Mouse (Mus musculus) heart, embryonic 16.5 days (tissue): ENCODE measurements at regions not wholly inside any gene's neighbourhood (a gene's known extent, or its start where the extent isn't known, plus 50 kb on each side); places are given as distances from the start of the nearest gene placed in this dataset.

Experiments used
- ATAC-seq: fragments of 200-750 bp; cut with Nextera tagmentation; replicated peaks from 2 replicates; pipeline ENCODE4 v1.8.0; 2017; ENCODE audit warnings: moderate number of reproducible peaks; ENCODE audit not compliant: insufficient read depth, low FRiP score; ENCODE audit errors: extremely low read depth
- H3K27ac ChIP-seq: fragments of 300-500 bp; sonication (generic); 2 replicates; pipeline ENCODE4 v1.5.1; 2014; ENCODE audit warnings: mild to moderate bottlenecking, low read length, control low read depth, moderate library complexity
- H3K27me3 ChIP-seq: fragments of 300-500 bp; sonication (generic); 2 replicates; pipeline ENCODE4 v1.6.1; 2014; ENCODE audit warnings: low read length, mixed read lengths; ENCODE audit not compliant: control insufficient read depth, insufficient read depth
- H3K36me3 ChIP-seq: fragments of 300-500 bp; sonication (generic); 2 replicates; pipeline ENCODE4 v1.6.1; 2014; ENCODE audit not compliant: control insufficient read depth, insufficient read depth
- H3K4me1 ChIP-seq: fragments of 300-500 bp; sonication (generic); 2 replicates; pipeline ENCODE4 v1.6.1; 2014; ENCODE audit warnings: low read length, mixed read lengths; ENCODE audit not compliant: control insufficient read depth, insufficient read depth
- H3K4me2 ChIP-seq: fragments of 300-500 bp; sonication (generic); 2 replicates; pipeline ENCODE4 v1.6.1; 2014; ENCODE audit warnings: low read depth, mild to moderate bottlenecking, control low read depth, low read length
- H3K4me3 ChIP-seq: fragments of 300-500 bp; sonication (generic); 2 replicates; pipeline ENCODE4 v1.5.1; 2014; ENCODE audit warnings: mild to moderate bottlenecking, control low read depth, low read length
- H3K9ac ChIP-seq: fragments of 300-500 bp; sonication (generic); 2 replicates; pipeline ENCODE4 v1.6.1; 2014; ENCODE audit warnings: low read length, control low read depth
- H3K9me3 ChIP-seq: fragments of 300-500 bp; sonication (generic); replicated peaks from 2 replicates; pipeline ENCODE4 v1.6.1; 2016; ENCODE audit warnings: low read length; ENCODE audit not compliant: control insufficient read depth
- WGBS: fragments of 180-500 bp; shearing (Covaris S2); extraction: QIAGEN DNeasy Blood & Tissue Kit; methylation state at CpG from one replicate; pipeline ENCODE4 v1.1.7; 2014; 5-methylcytosine and 5-hydroxymethylcytosine counted together

- Histone ChIP-seq H3K36me3 (no peaks in the 10 kb centered on the region), H3K9me3 (no peaks in the 10 kb centered on the region), H3K4me3 (no peak overlapping the region), H3K4me1 (peaks cover 2% of the 10 kb centered on the region; the same call in 1 of the 2 replicates), H3K4me2 (no peak overlapping the region), H3K27me3 (no peaks in the 10 kb centered on the region), H3K9ac (no peak overlapping the region), H3K27ac (peak overlapping the region; percentile 16; the same call in 1 of the 2 replicates)
- 40% methylated on average over 8 of the region's 8 CpGs for WGBS
- peak; percentile 23; the same call in 1 of the 2 replicates for ATAC-seq
These were observed 63.9 kb downstream of the Tmco5 start for GRCm38 (mm10) chr2:116942321-116942791.

GRCm38 (mm10) chr2:116948538-116948937 lies 70.0 kb downstream of the Tmco5 start:
- H3K4me3 ChIP-seq = no peak overlapping the region
- no peak for ATAC-seq
- H3K27ac ChIP-seq = no peak overlapping the region
- no peaks in the 10 kb centered on the region for H3K36me3 ChIP-seq
- H3K9ac ChIP-seq = no peak overlapping the region
- no peaks in the 10 kb centered on the region for H3K4me1 ChIP-seq
- H3K27me3 ChIP-seq = no peaks in the 10 kb centered on the region
- WGBS = 68% methylated on average over 3 of the region's 3 CpGs
- 0 out of 2 replicates have a peak, but pooled peaks cover 2% of the 10 kb centered on the region for H3K9me3 ChIP-seq
- no peak overlapping the region for H3K4me2 ChIP-seq

GRCm38 (mm10) chr2:116949741-116950140 lies 71.2 kb downstream of the Tmco5 start:
- H3K4me3 ChIP-seq = no peak overlapping the region
- H3K36me3 ChIP-seq = no peaks in the 10 kb centered on the region
- no peak overlapping the region for H3K9ac ChIP-seq
- H3K4me1 ChIP-seq = no peaks in the 10 kb centered on the region
- H3K4me2 ChIP-seq = no peak overlapping the region
- 0 out of 2 replicates have a peak, but pooled peaks cover 2% of the 10 kb centered on the region for H3K9me3 ChIP-seq
- no peak overlapping the region for H3K27ac ChIP-seq
- H3K27me3 ChIP-seq = no peaks in the 10 kb centered on the region
- 74% methylated on average over 3 of the region's 3 CpGs for WGBS
- ATAC-seq = no peak

- Histone ChIP-seq H3K4me1 (no peaks in the 10 kb centered on the region), H3K27me3 (no peaks in the 10 kb centered on the region), H3K9me3 (0 out of 2 replicates have a peak, but pooled peaks cover 2% of the 10 kb centered on the region), H3K36me3 (no peaks in the 10 kb centered on the region), H3K4me2 (no peak overlapping the region), H3K27ac (no peak overlapping the region), H3K4me3 (no peak overlapping the region), H3K9ac (no peak overlapping the region)
- no peak for ATAC-seq
- 87% methylated on average over 5 of the region's 5 CpGs for WGBS
These were observed 71.7 kb downstream of the Tmco5 start for GRCm38 (mm10) chr2:116950154-116950553.

- no peak for ATAC-seq
- 0 out of 2 replicates have a peak, but pooled peaks cover 2% of the 10 kb centered on the region for H3K9me3 ChIP-seq
- no peaks in the 10 kb centered on the region for H3K27me3 ChIP-seq
- no peak overlapping the region for H3K4me2 ChIP-seq
- no peak overlapping the region for H3K4me3 ChIP-seq
- no peaks in the 10 kb centered on the region for H3K36me3 ChIP-seq
- H3K27ac ChIP-seq = no peak overlapping the region
- H3K9ac ChIP-seq = no peak overlapping the region
- 100% methylated on average over 1 of the region's 1 CpGs for WGBS
- no peaks in the 10 kb centered on the region for H3K4me1 ChIP-seq
These were observed 73.0 kb downstream of the Tmco5 start for GRCm38 (mm10) chr2:116951481-116951880.

GRCm38 (mm10) chr2:116954280-116954679 lies 75.8 kb downstream of the Tmco5 start:
- no peaks in the 10 kb centered on the region for H3K4me1 ChIP-seq
- H3K27me3 ChIP-seq = no peaks in the 10 kb centered on the region
- H3K4me3 ChIP-seq = no peak overlapping the region
- ATAC-seq = no peak
- H3K9ac ChIP-seq = no peak overlapping the region
- no peak overlapping the region for H3K4me2 ChIP-seq
- 89% methylated on average over 7 of the region's 7 CpGs for WGBS
- no peaks in the 10 kb centered on the region for H3K36me3 ChIP-seq
- H3K27ac ChIP-seq = no peak overlapping the region
- 0 out of 2 replicates have a peak, but pooled peaks cover 2% of the 10 kb centered on the region for H3K9me3 ChIP-seq

- Histone ChIP-seq H3K36me3 (no peaks in the 10 kb centered on the region), H3K9me3 (0 out of 2 replicates have a peak, but pooled peaks cover 2% of the 10 kb centered on the region), H3K9ac (no peak overlapping the region), H3K4me3 (no peak overlapping the region), H3K4me2 (no peak overlapping the region), H3K27me3 (no peaks in the 10 kb centered on the region), H3K27ac (no peak overlapping the region), H3K4me1 (no peaks in the 10 kb centered on the region)
- WGBS = 76% methylated on average over 4 of the region's 4 CpGs
- no peak for ATAC-seq
These were observed 76.4 kb downstream of the Tmco5 start for GRCm38 (mm10) chr2:116954896-116955295.

- Histone ChIP-seq H3K27ac (no peak overlapping the region), H3K9ac (no peak overlapping the region), H3K36me3 (no peaks in the 10 kb centered on the region), H3K4me1 (no peaks in the 10 kb centered on the region), H3K4me3 (no peak overlapping the region), H3K4me2 (no peak overlapping the region), H3K27me3 (no peaks in the 10 kb centered on the region), H3K9me3 (no peaks in the 10 kb centered on the region)
- ATAC-seq = no peak
- 73% methylated on average over 8 of the region's 8 CpGs for WGBS
These were observed 84.8 kb downstream of the Tmco5 start for GRCm38 (mm10) chr2:116963116-116963873.

- H3K27me3 ChIP-seq = no peaks in the 10 kb centered on the region
- no peak overlapping the region for H3K4me2 ChIP-seq
- no peaks in the 10 kb centered on the region for H3K9me3 ChIP-seq
- H3K27ac ChIP-seq = no peak overlapping the region
- 80% methylated on average over 1 of the region's 1 CpGs for WGBS
- no peak overlapping the region for H3K4me3 ChIP-seq
- no peaks in the 10 kb centered on the region for H3K4me1 ChIP-seq
- no peak for ATAC-seq
- H3K36me3 ChIP-seq = no peaks in the 10 kb centered on the region
- no peak overlapping the region for H3K9ac ChIP-seq
These were observed 87.8 kb downstream of the Tmco5 start for GRCm38 (mm10) chr2:116966266-116966665.
